Mouse (Mus musculus) megakaryocyte, embryonic 14.5 days (primary cell): ENCODE measurements at regions not wholly inside any gene's neighbourhood (a gene's known extent, or its start where the extent isn't known, plus 50 kb on each side); places are given as distances from the start of the nearest gene placed in this dataset.

ENCODE experiments used
- FLI1 ChIP-seq: IDR thresholded peaks from 2 replicates; pipeline ENCODE4 v1.6.1; 2012; ENCODE audit warnings: low read length, inconsistent platforms, mixed read lengths
- GATA1 ChIP-seq: IDR thresholded peaks from 3 replicates; pipeline ENCODE4 v1.6.1; 2012; ENCODE audit warnings: mixed read lengths, low read length, inconsistent platforms, borderline replicate concordance

- TF ChIP-seq GATA1 (no peak), FLI1 (no peak)
These were observed 63.3 kb upstream of the Sulf2 start for GRCm38 (mm10) chr2:166218783-166219182.
